Mouse (Mus musculus) liver, embryonic 14.5 days (tissue): ENCODE measurements around the gene Klrb1b.

Source experiments
- CTCF ChIP-seq: IDR thresholded peaks from 2 replicates; pipeline ENCODE4 v1.5.1; 2016; ENCODE audit warnings: antibody characterized with exemption, low read depth, control low read depth
- EP300 ChIP-seq: IDR thresholded peaks from 2 replicates; pipeline ENCODE4 v1.6.1; 2016; ENCODE audit warnings: antibody characterized with exemption, low read depth

DNA sequence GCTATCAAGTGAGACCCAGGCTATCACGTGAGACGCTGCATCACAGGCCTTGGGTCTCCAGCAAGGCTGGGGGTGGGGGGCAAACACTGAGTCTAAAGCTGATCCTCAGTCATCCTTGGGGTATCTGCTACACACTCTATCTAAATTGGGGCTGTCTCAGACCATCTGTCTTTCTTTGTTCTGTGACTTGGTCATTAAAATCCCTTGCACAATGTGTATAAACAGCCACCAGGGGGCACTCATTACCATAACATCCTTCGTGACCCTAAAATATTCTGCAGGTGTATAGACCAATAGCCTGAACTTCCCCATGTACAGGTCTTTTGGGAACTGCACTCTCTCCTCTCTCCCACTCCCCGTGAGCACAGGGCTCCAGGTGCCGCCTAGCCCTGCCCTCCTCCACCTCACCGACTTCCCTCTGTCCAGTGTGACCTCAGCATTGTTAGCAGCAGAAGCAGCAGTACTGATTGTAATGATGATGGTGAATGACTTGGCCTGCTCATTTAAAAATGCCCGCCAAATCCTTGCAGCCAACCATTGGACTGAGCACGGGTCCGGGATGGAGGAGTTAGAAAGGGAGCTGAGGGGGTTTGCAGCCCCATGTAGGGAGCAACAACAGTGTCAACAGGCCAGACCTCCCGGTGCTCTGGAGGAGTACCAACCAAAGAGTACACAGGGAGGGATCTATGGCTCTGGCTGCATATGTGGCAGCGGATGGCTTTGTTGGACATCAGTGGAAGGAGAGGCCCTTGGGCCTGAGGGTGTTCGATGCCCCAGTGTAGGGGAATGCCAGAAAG is 28.1 kb upstream of the Klrb1b start:
- TF ChIP-seq EP300: no peak
- TF ChIP-seq CTCF: peak; percentile 71
